Mouse (Mus musculus) MEL (cell line): ENCODE measurements around the gene Sucla2.

ENCODE experiments used
- CTCF ChIP-seq, 3 experiments: IDR thresholded peaks in 2 of 3; conservative IDR thresholded peaks in 1 of 3; 2 replicates each; pipeline ENCODE4 v1.5.1; 2011 to 2012; ENCODE audit warnings: low read length in 3 of 3, low read depth in 2 of 3, mild to moderate bottlenecking in 2 of 3, improper control_type of control experiment in 1 of 3, inconsistent platforms in 1 of 3, mixed read lengths in 1 of 3, moderate library complexity in 1 of 3; ENCODE audit not compliant: control insufficient read depth in 1 of 3, insufficient read depth in 1 of 3, poor library complexity in 1 of 3, severe bottlenecking in 1 of 3
- EP300 ChIP-seq, 2 experiments: IDR thresholded peaks; 2 replicates each; pipeline ENCODE4 v1.6.1; 2011; ENCODE audit warnings: improper control_type of control experiment in 2 of 2, low read length in 2 of 2, low read depth in 1 of 2, mild to moderate bottlenecking in 1 of 2
- ETS1 ChIP-seq: IDR thresholded peaks from 2 replicates; pipeline ENCODE4 v1.6.1; 2012; ENCODE audit warnings: low read depth, mild to moderate bottlenecking, inconsistent platforms, low read length, improper control_type of control experiment, moderate library complexity
- NELFE ChIP-seq: IDR thresholded peaks from 2 replicates; pipeline ENCODE4 v1.6.1; 2011; ENCODE audit warnings: low read depth, low read length, improper control_type of control experiment
- POLR2A ChIP-seq, 2 experiments: IDR thresholded peaks; 2 replicates each; pipeline ENCODE4 v1.6.1; 2011 to 2012; ENCODE audit warnings: low read length in 2 of 2, mild to moderate bottlenecking in 2 of 2, control low read depth in 1 of 2, improper control_type of control experiment in 1 of 2, low read depth in 1 of 2, moderate library complexity in 1 of 2; ENCODE audit not compliant: control insufficient read depth in 1 of 2, insufficient read depth in 1 of 2, poor library complexity in 1 of 2
- TBP ChIP-seq: IDR thresholded peaks from 2 replicates; pipeline ENCODE4 v1.8.0; 2011; ENCODE audit warnings: low read depth, low read length, improper control_type of control experiment
- TCF12 ChIP-seq: IDR thresholded peaks from 2 replicates; pipeline ENCODE4 v1.6.1; 2014; ENCODE audit warnings: low read depth, mild to moderate bottlenecking, inconsistent platforms, low read length, improper control_type of control experiment, moderate library complexity
- UBTF ChIP-seq: IDR thresholded peaks from 2 replicates; pipeline ENCODE4 v1.6.1; 2012; ENCODE audit warnings: low read depth, mild to moderate bottlenecking, inconsistent platforms, low read length, improper control_type of control experiment, moderate library complexity, borderline replicate concordance; ENCODE audit not compliant: insufficient read depth

GRCm38 (mm10) chr14:73479771-73480170, 45.3 kb upstream of the Sucla2 start:
- TF ChIP-seq POLR2A (IDR thresholded peaks at IDR 0.05; ENCODE audit: control insufficient read depth in 1 of 2, insufficient read depth in 1 of 2, low read depth in 1 of 2, low read length in 2 of 2, poor library complexity in 1 of 2) = no peak
- TF ChIP-seq TCF12 = no peak
- no peak for TF ChIP-seq ETS1
- no peak for TF ChIP-seq NELFE
- no peak for TF ChIP-seq UBTF
- no peak for TF ChIP-seq CTCF (IDR thresholded peaks at IDR 0.05 in 2 of 3, conservative IDR thresholded peaks at IDR 0.05 in 1 of 3; ENCODE audit: control insufficient read depth in 1 of 3, insufficient read depth in 1 of 3, low read depth in 2 of 3, low read length in 3 of 3, poor library complexity in 1 of 3, severe bottlenecking in 1 of 3)
- TF ChIP-seq EP300 (IDR thresholded peaks at IDR 0.05; ENCODE audit: low read depth in 1 of 2, low read length in 2 of 2) = no peak
- TF ChIP-seq TBP = no peak
